Mouse (Mus musculus): ENCODE data around the gene Grhpr. TPM values are rescaled to one million over a fixed set of nuclear protein-coding genes. Genes with fewer than 3 reads are reported as not detected.
"Not testable (repeated sequence)": the region's sequence is repeated elsewhere in the genome, so short reads cannot be mapped to it uniquely, and the experiment has no call there.

Gene Grhpr
- total RNA-seq, 1 experiment: 38.2 TPM

DNA sequence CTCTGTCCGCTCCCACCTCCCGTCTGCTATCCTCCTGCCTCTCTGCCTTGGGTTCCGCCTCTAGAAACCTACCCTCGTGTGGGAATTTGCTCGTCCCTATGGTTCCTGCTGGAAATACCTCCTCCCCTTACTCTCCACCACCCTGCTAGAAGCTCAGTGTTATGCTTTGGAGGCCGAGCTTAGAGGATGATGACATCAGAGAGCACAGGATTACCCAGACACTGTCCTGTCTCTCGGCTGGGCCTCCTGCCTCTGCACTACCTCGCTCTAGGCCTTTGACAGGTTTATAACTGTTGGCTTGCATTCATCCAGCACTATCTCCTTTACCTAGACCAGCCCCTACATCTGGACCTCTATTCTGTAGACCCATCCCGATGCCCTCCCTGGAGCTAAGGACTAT, 40.9 kb upstream of the Grhpr start:
- Histone ChIP-seq H3K36me3 (ENCODE audit: control insufficient read depth, insufficient read depth, low read length, poor library complexity, severe bottlenecking) (no peaks in the 10 kb centered on the region), H3K27ac (ENCODE audit: insufficient read depth, low read depth, low read length, poor library complexity, severe bottlenecking) (no peak overlapping the region), H3K4me1 (ENCODE audit: control insufficient read depth in 2 of 2, insufficient read depth in 2 of 2, low read length in 2 of 2, poor library complexity in 1 of 2) (0 out of 4 replicates have a peak, but pooled peaks cover 0 to 2% of the 10 kb centered on the region in 2 experiments), H3K4me3 (ENCODE audit: insufficient read depth in 1 of 2, low read depth in 1 of 2, low read length in 2 of 2, poor library complexity in 1 of 2, severe bottlenecking in 1 of 2) (no peak overlapping the region), H3K9ac (ENCODE audit: insufficient read depth, low read depth, low read length, poor library complexity, severe bottlenecking) (no peak overlapping the region), H3K9me3 (ENCODE audit: control insufficient read depth, insufficient read depth, low read depth, low read length) (no peaks in the 10 kb centered on the region)
- no peak for TF ChIP-seq MAFK (IDR thresholded peaks at IDR 0.05; ENCODE audit: insufficient read depth, low read depth, low read length)
- TF ChIP-seq ZC3H11A (IDR thresholded peaks at IDR 0.05; ENCODE audit: borderline replicate concordance, low read depth, low read length): no peak
- TF ChIP-seq ZNF384 (IDR thresholded peaks at IDR 0.05; ENCODE audit: low read depth, low read length): no peak
- no peak for TF ChIP-seq HCFC1 (IDR thresholded peaks at IDR 0.05; ENCODE audit: borderline replicate concordance, insufficient read depth, low read length)
- TF ChIP-seq CHD2 (IDR thresholded peaks at IDR 0.05; ENCODE audit: low read depth, low read length): no peak
- DNase-seq (ENCODE audit: low read depth, low spot score): no peak
- in situ Hi-C loops (cut with MboI; ENCODE audit: low sequenced_read_pairs in 2 of 2, unreplicated experiment in 2 of 2): no loop called here

DNA sequence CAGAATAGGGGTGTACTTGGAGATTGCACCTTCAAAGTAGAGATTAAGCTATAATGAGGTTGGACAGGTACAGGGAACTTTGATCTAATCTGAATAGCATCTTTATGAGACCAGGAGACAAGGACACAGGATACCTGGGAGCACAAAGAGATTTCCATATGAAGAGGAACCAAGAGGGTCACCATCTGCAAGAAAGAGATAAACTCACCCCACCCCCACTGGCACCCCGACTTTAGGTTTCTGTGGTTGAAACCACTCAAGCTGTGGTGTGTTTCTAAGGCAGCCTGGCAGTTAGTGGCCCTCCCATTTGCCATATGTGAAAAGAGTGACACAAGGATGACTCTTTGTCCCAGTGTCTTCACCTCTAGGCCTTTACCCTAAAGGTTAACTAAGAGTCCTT, 39.0 kb upstream of the Grhpr start:
- H3K9ac ChIP-seq (ENCODE audit: insufficient read depth, low read depth, low read length, poor library complexity, severe bottlenecking): no peak overlapping the region
- no peak for DNase-seq (ENCODE audit: low read depth, low spot score)
- H3K4me1 ChIP-seq (ENCODE audit: control insufficient read depth in 2 of 2, insufficient read depth in 2 of 2, low read length in 2 of 2, poor library complexity in 1 of 2): peaks cover 0 to 2% of the 10 kb centered on the region in 2 experiments; a peak in 1 of 4 replicates
- H3K36me3 ChIP-seq (ENCODE audit: control insufficient read depth, insufficient read depth, low read length, poor library complexity, severe bottlenecking): no peaks in the 10 kb centered on the region
- TF ChIP-seq MAFK (IDR thresholded peaks at IDR 0.05; ENCODE audit: insufficient read depth, low read depth, low read length) (no peak), CHD2 (IDR thresholded peaks at IDR 0.05; ENCODE audit: low read depth, low read length) (no peak), HCFC1 (IDR thresholded peaks at IDR 0.05; ENCODE audit: borderline replicate concordance, insufficient read depth, low read length) (no peak), ZC3H11A (IDR thresholded peaks at IDR 0.05; ENCODE audit: borderline replicate concordance, low read depth, low read length) (no peak), ZNF384 (IDR thresholded peaks at IDR 0.05; ENCODE audit: low read depth, low read length) (no peak)
- H3K27ac ChIP-seq (ENCODE audit: insufficient read depth, low read depth, low read length, poor library complexity, severe bottlenecking): no peak overlapping the region
- H3K9me3 ChIP-seq (ENCODE audit: control insufficient read depth, insufficient read depth, low read depth, low read length): no peaks in the 10 kb centered on the region
- no peak overlapping the region for H3K4me3 ChIP-seq (ENCODE audit: insufficient read depth in 1 of 2, low read depth in 1 of 2, low read length in 2 of 2, poor library complexity in 1 of 2, severe bottlenecking in 1 of 2)
- in situ Hi-C loops (cut with MboI; ENCODE audit: low sequenced_read_pairs in 2 of 2, unreplicated experiment in 2 of 2): no loop called here

DNA sequence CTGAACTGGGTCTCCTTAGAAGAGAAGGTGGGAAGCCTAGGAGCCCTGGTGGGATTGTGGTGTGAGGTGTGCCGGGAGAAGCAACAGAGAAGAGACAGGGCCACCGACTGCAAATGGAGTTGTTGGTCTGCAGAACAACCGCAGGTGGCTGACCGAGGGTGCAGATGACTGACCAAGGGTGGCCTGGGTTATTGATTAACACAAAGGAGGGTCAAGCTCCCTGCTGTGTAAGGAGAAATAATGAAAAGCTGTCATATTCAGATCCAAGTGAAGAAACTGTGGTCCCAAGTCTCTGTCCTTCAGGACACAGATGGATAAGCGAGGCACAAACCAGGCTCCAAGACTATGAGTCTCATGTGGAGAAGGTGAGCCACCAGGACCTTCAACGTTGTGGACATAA, 37.7 kb upstream of the Grhpr start:
- in situ Hi-C loops (cut with MboI; ENCODE audit: low sequenced_read_pairs in 2 of 2, unreplicated experiment in 2 of 2): no loop called here
- Histone ChIP-seq H3K4me3 (ENCODE audit: insufficient read depth in 1 of 2, low read depth in 1 of 2, low read length in 2 of 2, poor library complexity in 1 of 2, severe bottlenecking in 1 of 2) (no peak overlapping the region), H3K9ac (ENCODE audit: insufficient read depth, low read depth, low read length, poor library complexity, severe bottlenecking) (no peak overlapping the region), H3K36me3 (ENCODE audit: control insufficient read depth, insufficient read depth, low read length, poor library complexity, severe bottlenecking) (no peaks in the 10 kb centered on the region), H3K4me1 (ENCODE audit: control insufficient read depth in 2 of 2, insufficient read depth in 2 of 2, low read length in 2 of 2, poor library complexity in 1 of 2) (peaks cover 7 to 10% of the 10 kb centered on the region in 2 experiments; a peak in 3 of 4 replicates), H3K27ac (ENCODE audit: insufficient read depth, low read depth, low read length, poor library complexity, severe bottlenecking) (no peak overlapping the region), H3K9me3 (ENCODE audit: control insufficient read depth, insufficient read depth, low read depth, low read length) (no peaks in the 10 kb centered on the region)
- no peak for TF ChIP-seq ZC3H11A (IDR thresholded peaks at IDR 0.05; ENCODE audit: borderline replicate concordance, low read depth, low read length)
- TF ChIP-seq ZNF384 (IDR thresholded peaks at IDR 0.05; ENCODE audit: low read depth, low read length): no peak
- TF ChIP-seq MAFK (IDR thresholded peaks at IDR 0.05; ENCODE audit: insufficient read depth, low read depth, low read length): no peak
- no peak for TF ChIP-seq HCFC1 (IDR thresholded peaks at IDR 0.05; ENCODE audit: borderline replicate concordance, insufficient read depth, low read length)
- DNase-seq (ENCODE audit: low read depth, low spot score): no peak

DNA sequence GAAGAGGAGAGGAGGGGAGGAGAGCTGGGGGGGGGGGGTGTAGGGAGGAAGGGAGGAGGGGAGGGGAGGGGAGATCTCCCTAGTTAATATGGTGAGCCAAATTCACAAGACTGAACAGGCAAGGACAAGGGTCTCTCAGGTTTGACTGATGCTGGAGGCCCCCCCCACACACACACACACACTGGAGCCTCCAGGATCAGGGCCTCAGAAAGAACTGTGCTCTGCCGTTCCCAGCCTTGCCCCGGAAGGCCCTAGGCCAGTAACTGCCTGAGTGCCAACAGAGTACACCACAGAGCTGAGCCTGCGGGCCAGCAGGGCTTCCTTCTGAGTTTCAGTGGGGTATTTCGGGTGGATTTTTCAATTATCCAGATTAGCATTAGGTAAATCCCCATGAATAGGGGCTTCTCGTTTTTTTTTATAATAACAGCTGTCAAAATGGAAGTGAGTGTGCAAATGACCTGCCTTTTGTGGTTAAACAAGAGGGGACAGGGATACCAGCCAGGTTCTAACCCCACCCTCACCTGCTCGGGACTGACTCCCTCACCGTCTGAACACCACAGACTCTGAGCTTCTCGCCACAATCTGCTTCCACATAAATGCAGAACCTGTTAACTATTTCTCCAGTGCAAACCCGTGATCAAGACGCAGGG, 36.6 kb upstream of the Grhpr start:
- DNase-seq (ENCODE audit: low read depth, low spot score): no peak
- no peak for TF ChIP-seq HCFC1 (IDR thresholded peaks at IDR 0.05; ENCODE audit: borderline replicate concordance, insufficient read depth, low read length)
- no peak for TF ChIP-seq CHD2 (IDR thresholded peaks at IDR 0.05; ENCODE audit: low read depth, low read length)
- no peak for TF ChIP-seq ZNF384 (IDR thresholded peaks at IDR 0.05; ENCODE audit: low read depth, low read length)
- no peak for TF ChIP-seq MAFK (IDR thresholded peaks at IDR 0.05; ENCODE audit: insufficient read depth, low read depth, low read length)
- no peak for TF ChIP-seq ZC3H11A (IDR thresholded peaks at IDR 0.05; ENCODE audit: borderline replicate concordance, low read depth, low read length)
- Histone ChIP-seq H3K4me1 (ENCODE audit: control insufficient read depth in 2 of 2, insufficient read depth in 2 of 2, low read length in 2 of 2, poor library complexity in 1 of 2) (peaks cover 12 to 13% of the 10 kb centered on the region in 2 experiments), H3K4me3 (ENCODE audit: insufficient read depth in 1 of 2, low read depth in 1 of 2, low read length in 2 of 2, poor library complexity in 1 of 2, severe bottlenecking in 1 of 2) (no peak overlapping the region), H3K36me3 (ENCODE audit: control insufficient read depth, insufficient read depth, low read length, poor library complexity, severe bottlenecking) (no peaks in the 10 kb centered on the region), H3K27ac (ENCODE audit: insufficient read depth, low read depth, low read length, poor library complexity, severe bottlenecking) (peak overlapping the region; percentile 14; the same call in 1 of the 2 replicates), H3K9ac (ENCODE audit: insufficient read depth, low read depth, low read length, poor library complexity, severe bottlenecking) (no peak overlapping the region), H3K9me3 (ENCODE audit: control insufficient read depth, insufficient read depth, low read depth, low read length) (no peaks in the 10 kb centered on the region)
- in situ Hi-C loops (cut with MboI; ENCODE audit: low sequenced_read_pairs in 2 of 2, unreplicated experiment in 2 of 2): no loop called here

DNA sequence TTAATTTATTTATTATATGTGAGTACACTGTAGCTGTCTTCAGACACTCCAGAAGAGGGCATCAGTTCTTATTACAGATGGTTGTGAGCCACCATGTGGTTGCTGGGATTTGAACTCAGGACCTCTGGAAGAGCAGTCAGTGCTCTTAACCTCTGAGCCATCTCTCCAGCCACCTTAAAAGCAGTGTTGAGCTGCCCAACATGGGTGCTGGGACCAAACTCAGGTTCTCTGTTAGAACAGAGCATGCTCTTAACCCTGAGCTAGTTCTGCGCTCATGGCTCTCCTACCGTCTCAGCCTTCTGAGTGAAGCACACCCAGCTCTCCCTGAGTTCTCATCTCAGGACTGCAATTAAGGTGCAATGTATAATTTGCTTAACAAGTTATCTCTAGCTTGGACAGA, 35.1 kb upstream of the Grhpr start:
- H3K9ac ChIP-seq (ENCODE audit: insufficient read depth, low read depth, low read length, poor library complexity, severe bottlenecking); H3K4me3 ChIP-seq (ENCODE audit: insufficient read depth in 1 of 2, low read depth in 1 of 2, low read length in 2 of 2, poor library complexity in 1 of 2, severe bottlenecking in 1 of 2); in situ Hi-C loops (cut with MboI; ENCODE audit: low sequenced_read_pairs in 2 of 2, unreplicated experiment in 2 of 2); H3K9me3 ChIP-seq (ENCODE audit: control insufficient read depth, insufficient read depth, low read depth, low read length); DNase-seq (ENCODE audit: low read depth, low spot score); H3K27ac ChIP-seq (ENCODE audit: insufficient read depth, low read depth, low read length, poor library complexity, severe bottlenecking); H3K36me3 ChIP-seq (ENCODE audit: control insufficient read depth, insufficient read depth, low read length, poor library complexity, severe bottlenecking): not testable (repeated sequence)
- peaks cover 12 to 17% of the 10 kb centered on the region in 2 experiments for H3K4me1 ChIP-seq (ENCODE audit: control insufficient read depth in 2 of 2, insufficient read depth in 2 of 2, low read length in 2 of 2, poor library complexity in 1 of 2)

Measured in ES-E14 (cell line).